Mouse (Mus musculus): ENCODE results near the gene Ptprf.

Ptprf gene

GRCm38 (mm10) chr4:118218521-118218920, 72.7 kb downstream of the Ptprf start:
- no peak for DNase-seq (ENCODE audit: inconsistent age in 2 of 2, low spot score in 1 of 2)

- DNase-seq (ENCODE audit: inconsistent age in 2 of 2, low spot score in 1 of 2): peak; percentile 68 to 90
These were observed 74.2 kb downstream of the Ptprf start for GRCm38 (mm10) chr4:118216726-118217595.

GRCm38 (mm10) chr4:118214891-118215290, 76.3 kb downstream of the Ptprf start:
- DNase-seq (ENCODE audit: inconsistent age in 2 of 2, low spot score in 1 of 2): no peak

- DNase-seq (ENCODE audit: inconsistent age in 2 of 2, low spot score in 1 of 2): no peak
These were observed 84.1 kb downstream of the Ptprf start for GRCm38 (mm10) chr4:118206918-118207640.

- no peak for DNase-seq (ENCODE audit: inconsistent age in 2 of 2, low spot score in 1 of 2)
These were observed 85.3 kb downstream of the Ptprf start for GRCm38 (mm10) chr4:118205906-118206305.

- no peak for DNase-seq (ENCODE audit: inconsistent age in 2 of 2, low spot score in 1 of 2)
These were observed 92.1 kb downstream of the Ptprf start for GRCm38 (mm10) chr4:118199093-118199492.

DNA sequence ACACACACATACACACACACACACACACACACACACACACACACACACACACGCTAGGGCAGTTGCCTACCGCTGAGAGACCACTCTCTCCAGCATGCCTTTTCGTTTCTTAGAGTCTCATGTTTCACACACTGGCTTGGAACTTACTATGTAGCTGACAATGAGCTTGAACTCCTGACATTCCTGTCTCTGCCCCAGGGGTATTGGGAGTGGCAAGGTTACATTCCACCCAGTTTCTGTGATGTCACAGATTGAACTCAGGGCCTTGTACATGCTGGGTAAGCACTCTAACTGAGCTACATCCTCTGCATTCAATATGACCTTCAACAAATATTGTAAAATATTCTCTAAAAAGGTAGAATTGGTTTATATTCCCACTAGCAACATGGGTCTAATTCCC, 92.6 kb downstream of the Ptprf start:
- no peak for DNase-seq (ENCODE audit: inconsistent age in 2 of 2, low spot score in 1 of 2)

- no peak for DNase-seq (ENCODE audit: inconsistent age in 2 of 2, low spot score in 1 of 2)
These were observed 95.0 kb downstream of the Ptprf start for GRCm38 (mm10) chr4:118196185-118196584.

GRCm38 (mm10) chr4:118180301-118181080, 110.7 kb downstream of the Ptprf start:
- DNase-seq (ENCODE audit: inconsistent age in 2 of 2, low spot score in 1 of 2): no peak

DNA sequence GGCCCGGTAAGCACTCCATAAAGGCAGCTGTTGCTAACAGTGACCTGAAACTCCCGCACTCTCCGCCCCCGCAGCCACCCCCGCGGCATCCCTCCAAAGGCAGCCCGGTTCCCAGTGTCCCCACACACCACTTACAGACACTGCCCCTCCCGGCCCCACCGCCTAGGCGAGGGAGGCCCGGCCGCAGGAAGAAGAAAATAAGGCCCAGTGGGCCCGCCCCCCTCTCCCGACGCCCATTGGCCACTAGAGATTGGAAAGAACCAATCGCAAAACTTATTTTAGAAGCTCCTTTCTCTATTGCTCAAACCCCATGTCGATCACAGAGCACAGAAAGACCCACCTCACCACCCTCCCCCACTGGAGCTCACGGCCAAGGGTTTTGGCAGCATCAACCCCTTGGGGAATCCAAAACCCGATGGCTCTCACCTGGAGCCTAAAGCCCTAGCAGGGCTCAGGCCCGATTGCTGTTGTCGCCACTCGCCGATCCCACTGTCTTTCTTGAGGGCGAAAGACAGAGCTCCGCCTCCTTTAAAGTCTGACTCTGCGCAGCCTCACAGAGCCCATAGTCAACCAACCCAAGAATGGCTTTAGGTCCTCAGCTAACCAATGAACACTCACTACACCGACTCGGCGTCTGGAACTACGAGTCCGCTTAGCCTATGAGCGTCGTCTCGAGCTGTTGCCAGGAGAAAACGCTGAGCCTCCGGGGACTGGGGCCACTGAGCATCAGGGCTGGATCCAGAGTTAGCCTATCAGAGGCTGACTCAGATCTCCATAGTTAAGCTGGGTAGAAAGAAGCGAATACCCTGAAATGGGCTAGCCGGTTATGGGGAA, 111.5 kb downstream of the Ptprf start, which contains the start of gene Kdm4a:
Kdm4a (minus strand) TSS at position 577 of the 834 bp plus-strand sequence.
- DNase-seq (ENCODE audit: inconsistent age in 2 of 2, low spot score in 1 of 2): peak; percentile 95 to 98

DNA sequence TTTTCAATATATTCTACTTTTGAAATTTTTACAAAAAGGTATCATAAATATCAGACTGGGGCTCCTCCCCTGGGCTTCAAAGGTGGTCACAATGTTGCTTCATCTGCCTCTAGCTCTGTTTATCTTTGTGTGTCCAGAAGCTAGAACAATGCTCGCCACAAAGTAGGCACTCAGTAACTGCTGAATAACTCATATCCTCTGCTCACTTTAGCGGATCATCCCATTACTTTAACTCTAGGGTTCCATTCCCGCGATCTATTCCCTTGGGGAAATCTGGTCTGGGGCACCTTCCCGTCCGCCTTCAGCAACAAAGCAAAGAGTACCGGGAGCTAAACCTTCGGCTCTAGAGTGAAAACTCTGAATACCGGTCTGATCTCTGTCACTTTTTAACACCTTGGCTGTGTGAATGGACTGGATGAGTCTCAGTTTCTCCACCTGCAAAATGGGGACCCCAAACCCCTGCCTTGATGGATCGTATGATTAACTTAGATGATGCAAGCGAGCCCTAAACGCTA, 112.2 kb downstream of the Ptprf start:
- DNase-seq (ENCODE audit: inconsistent age in 2 of 2, low spot score in 1 of 2): no peak

GRCm38 (mm10) chr4:118172461-118172860, 118.7 kb downstream of the Ptprf start:
- DNase-seq (ENCODE audit: inconsistent age in 2 of 2, low spot score in 1 of 2): no peak

- DNase-seq (ENCODE audit: inconsistent age in 2 of 2, low spot score in 1 of 2): no peak
These were observed 120.2 kb downstream of the Ptprf start for GRCm38 (mm10) chr4:118171006-118171405.

- no peak for DNase-seq (ENCODE audit: inconsistent age in 2 of 2, low spot score in 1 of 2)
These were observed 129.1 kb downstream of the Ptprf start for GRCm38 (mm10) chr4:118162123-118162522.
